ENCODE assay signal across 20 mouse cellular contexts in genomic region chr8:123220917-123221316, GRCm38 (mm10). TPM values are rescaled to one million over a fixed set of nuclear protein-coding genes. Genes with fewer than 3 reads are reported as not detected.
A peak's percentile ranks its signal among the peaks of the same experiment; 100 is the strongest.
DNase-seq lines count a peak whose midpoint lies in the region; TF ChIP-seq lines count a peak whose summit lies in the region.
"Had no signal": no experiment of that assay in that cellular context is flagged by ENCODE, and none has a peak within 500 bp of the region (broad histone marks: within the 10 kb centered on the region; RNA-seq: fewer than 3 reads in every experiment).

No protein-coding gene starts in this region.

- TF ChIP-seq EP300 in MEL (IDR thresholded peaks at IDR 0.05; ENCODE audit: low read depth in 1 of 2, low read length in 2 of 2) = no peak

- TF ChIP-seq CTCF in MEL (IDR thresholded peaks at IDR 0.05 in 2 of 3, conservative IDR thresholded peaks at IDR 0.05 in 1 of 3; ENCODE audit: control insufficient read depth in 1 of 3, insufficient read depth in 1 of 3, low read depth in 2 of 3, low read length in 3 of 3, poor library complexity in 1 of 3, severe bottlenecking in 1 of 3) = no peak

- no peak overlapping the region for H3K9ac ChIP-seq in MEL (ENCODE audit: control insufficient read depth, low read depth, low read length, poor library complexity, severe bottlenecking)
- H3K9ac ChIP-seq: embryonic facial prominence, embryonic 12.5 days; forebrain, embryonic 12.5 days; heart, embryonic 12.5 days; hindbrain, embryonic 15.5 days had no signal

- TF ChIP-seq RAD21 in MEL (IDR thresholded peaks at IDR 0.05; ENCODE audit: low read depth, low read length) = no peak

- peaks cover 0 to 2% of the 10 kb centered on the region in 2 experiments; a peak in 1 of 4 replicates for H3K4me1 ChIP-seq in MEL (ENCODE audit: control insufficient read depth in 1 of 2, insufficient read depth in 2 of 2, low read length in 2 of 2)

- no peak overlapping the region for H3K27ac ChIP-seq in MEL (ENCODE audit: control insufficient read depth, low read depth, low read length)
- H3K27ac ChIP-seq: embryonic facial prominence, embryonic 12.5 days; forebrain, embryonic 12.5 days; hindbrain, embryonic 15.5 days had no signal

- H3K36me3 ChIP-seq in MEL (ENCODE audit: control insufficient read depth in 1 of 2, insufficient read depth in 2 of 2, low read length in 2 of 2) = peaks cover 0 to 8% of the 10 kb centered on the region in 2 experiments; a peak in 2 of 4 replicates
- H3K36me3 ChIP-seq: embryonic facial prominence, embryonic 12.5 days; forebrain, embryonic 12.5 days; heart, embryonic 12.5 days; hindbrain, embryonic 15.5 days had no signal

- H3K27me3 ChIP-seq in MEL (ENCODE audit: control insufficient read depth in 1 of 2, insufficient read depth in 2 of 2, low read length in 2 of 2) = no peaks in the 10 kb centered on the region
- H3K27me3 ChIP-seq: embryonic facial prominence, embryonic 12.5 days; forebrain, embryonic 12.5 days; hindbrain, embryonic 15.5 days had no signal

- H3K79me2 ChIP-seq in MEL (ENCODE audit: control insufficient read depth, insufficient read depth, low read length, poor library complexity) = peaks cover 6% of the 10 kb centered on the region; the same call in 1 of the 2 replicates

- no peak overlapping the region for H3K4me3 ChIP-seq in MEL (ENCODE audit: control insufficient read depth in 1 of 2, insufficient read depth in 1 of 2, low read depth in 2 of 2, low read length in 2 of 2)
- H3K4me3 ChIP-seq: embryonic facial prominence, embryonic 12.5 days; forebrain, embryonic 12.5 days; heart, embryonic 12.5 days; hindbrain, embryonic 15.5 days had no signal

- H3K9me3 ChIP-seq in MEL (replicated peaks; ENCODE audit: insufficient read depth, low read length) = no peaks in the 10 kb centered on the region
- H3K9me3 ChIP-seq: embryonic facial prominence, embryonic 12.5 days; forebrain, embryonic 12.5 days; heart, embryonic 12.5 days; hindbrain, embryonic 15.5 days had no signal

- TF ChIP-seq POLR2A in MEL (IDR thresholded peaks at IDR 0.05; ENCODE audit: control insufficient read depth in 1 of 2, insufficient read depth in 1 of 2, low read depth in 1 of 2, low read length in 2 of 2, poor library complexity in 1 of 2) = no peak

- DNase-seq in adrenal gland, postnatal 14 days = peak; percentile 56
- no peak for DNase-seq in adrenal gland, adult 8-10 months
- DNase-seq in 3134 (ENCODE audit: extremely low read depth, insufficient read length, low spot score) (peak; percentile 35), MEL (ENCODE audit: low read depth, low spot score) (peak; percentile 37), adipocyte (ENCODE audit: low spot score) (peak; percentile 92)
- DNase-seq in heart, postnatal 4 days = no peak
- no peak for DNase-seq in spleen, adult 18-20 months
- DNase-seq in frontal cortex, postnatal 10 days (ENCODE audit: low spot score in 2 of 2) = no peak
- DNase-seq: B cell, adult 2 months; cerebellum, adult 11 months; cerebellum, adult 8-10 months; cerebellum, postnatal 14 days; embryo, embryonic 11 days; gastrocnemius, postnatal 14 days; kidney, adult 9 months had no signal

TF ChIP-seq in MEL, 35 proteins besides CTCF, POLR2A, EP300 and RAD21:
- TF ChIP-seq ZNF384 (IDR thresholded peaks at IDR 0.05; ENCODE audit: low read depth, low read length) (no peak), ETS1 (IDR thresholded peaks at IDR 0.05; ENCODE audit: low read depth, low read length) (0 out of 2 replicates have a peak, but pooled peaks have one; percentile 17)

RNA-seq across cellular contexts. Expression of gene Cdk10, which starts 3.7 kb away (rescaled TPM):
- 53.1 and 57.7 TPM in 2 replicates for total RNA-seq in adrenal gland, postnatal 14 days (2021)
- total RNA-seq in adrenal gland, adult 8-10 months (2022) = 10 to 100 TPM; 50.5 to 91.6 (median 76.1) TPM
- total RNA-seq in MEL (2012; rRNA removed) = 23.2 and 28.0 TPM in 2 replicates
- 10 to 100 TPM in 1 of 2 experiments, not detected in 1; 43.8 TPM for polyA plus RNA-seq in MEL (2012; ENCODE audit: insufficient read depth in 1 of 2, insufficient read length in 2 of 2, low read depth in 1 of 2, low replicate concordance in 2 of 2, missing spikeins in 1 of 2)
- total RNA-seq in heart, postnatal 4 days (2021) = 10 to 100 TPM; 33.6 to 38.4 TPM

RNA-seq across cellular contexts. Expression of gene Spata33, which starts 8.3 kb away (rescaled TPM):
- 2.6 and 4.9 TPM in 2 replicates for total RNA-seq in adrenal gland, postnatal 14 days (2021)
- total RNA-seq in adrenal gland, adult 8-10 months (2022) = 1 to 10 TPM; 1.7 to 7.6 (median 4.4) TPM
- total RNA-seq in MEL (2012; rRNA removed) = 0.98 and 1.2 TPM in 2 replicates
- 1 to 10 TPM in 1 of 2 experiments, not detected in 1; 1.4 TPM for polyA plus RNA-seq in MEL (2012; ENCODE audit: insufficient read depth in 1 of 2, insufficient read length in 2 of 2, low read depth in 1 of 2, low replicate concordance in 2 of 2, missing spikeins in 1 of 2)
- 10 to 100 TPM; 20.9 to 22.2 TPM for total RNA-seq in heart, postnatal 4 days (2021)
- polyA plus RNA-seq: inflammation-experienced regulatory T-cells, adult 6 months had no signal

RNA-seq across cellular contexts. Expression of gene Chmp1a, which starts 8.4 kb away (rescaled TPM):
- 75.4 and 100 TPM in 2 replicates for total RNA-seq in adrenal gland, postnatal 14 days (2021)
- 100 to 1,000 TPM; 112 to 141 (median 134) TPM for total RNA-seq in adrenal gland, adult 8-10 months (2022)
- total RNA-seq in MEL (2012; rRNA removed) = 68.6 and 80.5 TPM in 2 replicates
- 10 to 100 TPM in 1 of 2 experiments, not detected in 1; 85.7 TPM for polyA plus RNA-seq in MEL (2012; ENCODE audit: insufficient read depth in 1 of 2, insufficient read length in 2 of 2, low read depth in 1 of 2, low replicate concordance in 2 of 2, missing spikeins in 1 of 2)
- 10 to 100 TPM; 59.6 to 60.3 TPM for total RNA-seq in heart, postnatal 4 days (2021)

RNA-seq across cellular contexts. Expression of gene Spata2l, which starts 15.1 kb away (rescaled TPM):
- 12.2 and 18.7 TPM in 2 replicates for total RNA-seq in adrenal gland, postnatal 14 days (2021)
- total RNA-seq in adrenal gland, adult 8-10 months (2022) = 10 to 100 TPM; 12.0 to 20.4 (median 17.1) TPM
- 1.2 and 1.9 TPM in 2 replicates for total RNA-seq in MEL (2012; rRNA removed)
- polyA plus RNA-seq in MEL (2012; ENCODE audit: insufficient read depth in 1 of 2, insufficient read length in 2 of 2, low read depth in 1 of 2, low replicate concordance in 2 of 2, missing spikeins in 1 of 2) = 1 to 10 TPM in 1 of 2 experiments, not detected in 1; 3.1 TPM
- total RNA-seq in heart, postnatal 4 days (2021) = 1 to 10 TPM; 3.7 to 4.2 TPM

RNA-seq across cellular contexts. Expression of gene Zfp276, which starts 33.1 kb away (rescaled TPM):
- 20.4 and 21.5 TPM in 2 replicates for total RNA-seq in adrenal gland, postnatal 14 days (2021)
- total RNA-seq in adrenal gland, adult 8-10 months (2022) = 10 to 100 TPM; 18.2 to 37.2 (median 27.8) TPM
- total RNA-seq in MEL (2012; rRNA removed) = 11.8 and 16.0 TPM in 2 replicates
- polyA plus RNA-seq in MEL (2012; ENCODE audit: insufficient read depth in 1 of 2, insufficient read length in 2 of 2, low read depth in 1 of 2, low replicate concordance in 2 of 2, missing spikeins in 1 of 2) = 10 to 100 TPM in 1 of 2 experiments, not detected in 1; 19.2 TPM
- total RNA-seq in heart, postnatal 4 days (2021) = 10 to 100 TPM; 14.4 to 14.8 TPM

Comparison
In these comparisons a context has a peak if more than half of its experiments do, and no peak if none do; other contexts are left out.
1. DNase-seq: peak in adrenal gland, postnatal 14 days (single experiment), 3134 (single experiment), MEL (single experiment) and adipocyte (single experiment); none in adrenal gland, adult 8-10 months (single experiment), heart, postnatal 4 days (single experiment), spleen, adult 18-20 months (0 of 2) and frontal cortex, postnatal 10 days (0 of 2).